Mouse (Mus musculus) liver, embryonic 16.5 days (tissue): ENCODE measurements around the gene Myl6. TPM values are rescaled to one million over a fixed set of nuclear protein-coding genes. Genes with fewer than 3 reads are reported as not detected.
A peak's percentile ranks its signal among the peaks of the same experiment; 100 is the strongest.

Experiments used
- ATAC-seq: fragments of 200-750 bp; cut with Nextera tagmentation; 2 replicates; pipeline ENCODE4 v1.8.0; 2017; ENCODE audit warnings: low read depth, mild to moderate bottlenecking, moderate number of reproducible peaks, moderate library complexity
- H3K27ac ChIP-seq: fragments of 300-500 bp; sonication (generic); 2 replicates; pipeline ENCODE4 v1.5.1; 2014; ENCODE audit warnings: mild to moderate bottlenecking, low read length
- H3K27me3 ChIP-seq: fragments of 300-500 bp; sonication (generic); 2 replicates; pipeline ENCODE4 v1.6.1; 2014; ENCODE audit warnings: low read depth, low read length, mixed read lengths; ENCODE audit not compliant: control insufficient read depth, insufficient read depth
- H3K36me3 ChIP-seq: fragments of 300-500 bp; sonication (generic); 2 replicates; pipeline ENCODE4 v1.6.1; 2014; ENCODE audit warnings: mild to moderate bottlenecking; ENCODE audit not compliant: control insufficient read depth, insufficient read depth
- H3K4me1 ChIP-seq: fragments of 300-500 bp; sonication (generic); 2 replicates; pipeline ENCODE4 v1.6.1; 2014; ENCODE audit warnings: low read depth, low read length, mixed read lengths; ENCODE audit not compliant: control insufficient read depth
- H3K4me2 ChIP-seq: fragments of 300-500 bp; sonication (generic); 2 replicates; pipeline ENCODE4 v1.6.1; 2014; ENCODE audit warnings: low read depth, low read length, mixed read lengths
- H3K4me3 ChIP-seq: fragments of 300-500 bp; sonication (generic); 2 replicates; pipeline ENCODE4 v1.5.1; 2014; ENCODE audit warnings: low read depth, mild to moderate bottlenecking, low read length
- H3K9ac ChIP-seq: fragments of 300-500 bp; sonication (generic); 2 replicates; pipeline ENCODE4 v1.6.1; 2014; ENCODE audit warnings: low read depth, low read length
- H3K9me3 ChIP-seq: fragments of 300-500 bp; sonication (generic); replicated peaks from 2 replicates; pipeline ENCODE4 v1.6.1; 2016; ENCODE audit warnings: low read length; ENCODE audit not compliant: control insufficient read depth
- WGBS: fragments of 180-500 bp; shearing (Covaris S2); extraction: QIAGEN DNeasy Blood & Tissue Kit; methylation state at CpG from one replicate; pipeline ENCODE4 v1.1.7; 2014; ENCODE audit not compliant: insufficient replicate concordance; 5-methylcytosine and 5-hydroxymethylcytosine counted together
- polyA plus RNA-seq: library from polyadenylated mRNA; unstranded; fragments of >200 nt; fragmentation: Nextera tagmentation; extraction: Ambion mirVana; gene quantifications from 2 replicates; pipeline ENCODE4 v1.2.1, GENCODE M21; 2015

The Myl6 gene
- polyA plus RNA-seq, 1 experiment from 2014 or later, result 448 TPM

- Histone ChIP-seq H3K36me3 (peaks cover 55% of the 10 kb centered on the region), H3K4me2 (no peak overlapping the region), H3K27ac (no peak overlapping the region; the same call in 1 of the 2 replicates), H3K9me3 (no peaks in the 10 kb centered on the region), H3K27me3 (no peaks in the 10 kb centered on the region), H3K9ac (no peak overlapping the region), H3K4me1 (peaks cover 26% of the 10 kb centered on the region), H3K4me3 (no peak overlapping the region)
- WGBS, result 78% methylated on average over 4 of the region's 4 CpGs
- ATAC-seq, result no peak
Measured at GRCm38 (mm10) chr10:128489785-128490184, 4.2 kb downstream of the Myl6 start.

GRCm38 (mm10) chr10:128489380-128489779 is 4.6 kb downstream of the Myl6 start:
- Histone ChIP-seq H3K27ac (no peak overlapping the region), H3K4me2 (no peak overlapping the region), H3K36me3 (peaks cover 55% of the 10 kb centered on the region), H3K9ac (no peak overlapping the region), H3K9me3 (no peaks in the 10 kb centered on the region), H3K27me3 (no peaks in the 10 kb centered on the region), H3K4me3 (no peak overlapping the region), H3K4me1 (peaks cover 22% of the 10 kb centered on the region)
- WGBS, result 61% methylated on average over 5 of the region's 5 CpGs
- ATAC-seq, result no peak

- no peak overlapping the region for H3K4me2 ChIP-seq
- peaks cover 60% of the 10 kb centered on the region for H3K36me3 ChIP-seq
- H3K9ac ChIP-seq, result no peak overlapping the region
- no peak overlapping the region for H3K27ac ChIP-seq
- no peak for ATAC-seq
- H3K27me3 ChIP-seq, result no peaks in the 10 kb centered on the region
- H3K4me1 ChIP-seq, result peaks cover 20% of the 10 kb centered on the region
- 80% methylated on average over 4 of the region's 4 CpGs for WGBS
- H3K9me3 ChIP-seq, result no peaks in the 10 kb centered on the region
- no peak overlapping the region for H3K4me3 ChIP-seq
Measured at GRCm38 (mm10) chr10:128488776-128489175, 5.2 kb downstream of the Myl6 start.

- ATAC-seq, result no peak
- Histone ChIP-seq H3K4me1 (peaks cover 20% of the 10 kb centered on the region), H3K27me3 (no peaks in the 10 kb centered on the region), H3K27ac (no peak overlapping the region), H3K4me2 (no peak overlapping the region), H3K9me3 (no peaks in the 10 kb centered on the region), H3K4me3 (no peak overlapping the region), H3K9ac (no peak overlapping the region), H3K36me3 (peaks cover 67% of the 10 kb centered on the region)
- 82% methylated on average over 22 of the region's 22 CpGs for WGBS
Measured at GRCm38 (mm10) chr10:128487861-128488712, 5.9 kb downstream of the Myl6 start.

- Histone ChIP-seq H3K4me3 (no peak overlapping the region), H3K9ac (no peak overlapping the region), H3K9me3 (no peaks in the 10 kb centered on the region), H3K27ac (no peak overlapping the region), H3K4me2 (no peak overlapping the region), H3K36me3 (peaks cover 80% of the 10 kb centered on the region), H3K27me3 (no peaks in the 10 kb centered on the region), H3K4me1 (peaks cover 5% of the 10 kb centered on the region)
- 73% methylated on average over 7 of the region's 7 CpGs for WGBS
- no peak for ATAC-seq
Measured at GRCm38 (mm10) chr10:128486370-128486769, 7.6 kb downstream of the Myl6 start.

GRCm38 (mm10) chr10:128474366-128474765 is 19.6 kb downstream of the Myl6 start:
- Histone ChIP-seq H3K4me1 (no peaks in the 10 kb centered on the region), H3K27me3 (no peaks in the 10 kb centered on the region), H3K4me3 (no peak overlapping the region), H3K9ac (no peak overlapping the region), H3K9me3 (no peaks in the 10 kb centered on the region), H3K27ac (no peak overlapping the region), H3K4me2 (no peak overlapping the region), H3K36me3 (peaks cover 53% of the 10 kb centered on the region)
- no peak for ATAC-seq
- 90% methylated on average over 12 of the region's 12 CpGs for WGBS

GRCm38 (mm10) chr10:128460270-128460630 is 33.7 kb downstream of the Myl6 start:
- peaks cover 19% of the 10 kb centered on the region for H3K4me1 ChIP-seq
- peak overlapping the region; percentile 95 for H3K27ac ChIP-seq
- H3K4me2 ChIP-seq, result peak overlapping the region; percentile 97
- no peak for ATAC-seq
- peak overlapping the region; percentile 92 for H3K4me3 ChIP-seq
- H3K36me3 ChIP-seq, result peaks cover 24% of the 10 kb centered on the region
- 17% methylated on average over 5 of the region's 5 CpGs for WGBS
- H3K9me3 ChIP-seq, result no peaks in the 10 kb centered on the region
- peak overlapping the region; percentile 97 for H3K9ac ChIP-seq
- H3K27me3 ChIP-seq, result no peaks in the 10 kb centered on the region

- H3K4me2 ChIP-seq, result peak overlapping the region; percentile 97
- ATAC-seq, result peak; percentile 78
- H3K36me3 ChIP-seq, result peaks cover 20% of the 10 kb centered on the region
- H3K9ac ChIP-seq, result peak overlapping the region; percentile 97
- H3K4me3 ChIP-seq, result peak overlapping the region; percentile 92
- 2% methylated on average over 33 of the region's 67 CpGs for WGBS
- H3K27me3 ChIP-seq, result no peaks in the 10 kb centered on the region
- peaks cover 23% of the 10 kb centered on the region for H3K4me1 ChIP-seq
- no peaks in the 10 kb centered on the region for H3K9me3 ChIP-seq
- peak overlapping the region; percentile 95 for H3K27ac ChIP-seq
Measured at GRCm38 (mm10) chr10:128459409-128460269, 34.3 kb downstream of the Myl6 start.
